Mouse (Mus musculus) c-Kit-positive CD71-positive TER-119-positive erythroid progenitor cells, embryonic 14.5 days (primary cell): Measurements from ENCODE around the gene Camk2g.
A peak's percentile ranks its signal among the peaks of the same experiment; 100 is the strongest.
"Not testable (repeated sequence)": the region's sequence is repeated elsewhere in the genome, so short reads cannot be mapped to it uniquely, and the experiment has no call there.

Experiments
- DNase-seq: peaks from one replicate; pipeline ENCODE4 v3.0.0-alpha.2; 2013; ENCODE audit warnings: low spot score

Camk2g gene

DNA sequence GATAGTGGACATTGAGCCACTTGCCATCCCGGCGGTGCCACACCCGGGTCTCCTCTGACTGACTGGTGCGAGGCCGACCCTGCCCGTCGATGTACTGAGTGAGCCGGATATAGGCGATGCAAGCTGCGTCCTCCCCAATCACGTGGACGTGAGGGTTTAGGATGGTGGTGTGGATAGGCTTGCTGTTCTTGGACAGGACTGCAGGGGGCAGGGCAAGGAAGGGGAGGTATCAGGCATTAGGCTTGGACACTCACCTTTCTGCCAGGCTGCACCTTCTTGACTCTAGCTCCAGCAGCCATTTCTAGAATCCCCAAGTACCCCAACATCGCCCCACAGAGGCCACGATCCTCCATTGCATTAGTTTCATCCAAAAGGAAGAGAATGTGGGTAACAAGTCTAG lies 56.6 kb downstream of the Camk2g start:
- peak; percentile 60 for DNase-seq

DNA sequence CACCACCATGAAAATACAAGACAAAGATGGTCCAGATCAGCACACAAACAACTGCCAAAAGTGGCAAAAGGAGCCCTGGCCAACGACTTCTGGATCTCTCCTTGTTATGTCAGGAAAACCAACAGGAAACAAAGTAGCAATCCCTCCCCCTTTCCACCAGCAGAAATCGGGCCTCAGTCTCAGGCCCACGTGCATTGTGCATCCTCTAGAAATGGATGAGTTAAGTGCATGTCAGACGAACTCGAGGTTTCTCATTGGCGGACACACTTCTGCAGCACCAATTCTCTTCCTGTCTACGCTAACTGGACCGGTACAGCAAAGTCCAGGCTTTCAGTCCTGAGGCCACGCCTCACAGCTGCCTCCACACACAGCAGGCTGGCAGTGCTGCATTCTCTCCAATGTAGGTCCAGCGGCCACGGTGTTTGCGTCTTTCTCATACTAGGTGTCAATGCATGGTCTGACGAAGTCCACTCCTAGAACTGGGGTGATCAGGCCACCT lies 57.9 kb downstream of the Camk2g start:
- no peak for DNase-seq

DNA sequence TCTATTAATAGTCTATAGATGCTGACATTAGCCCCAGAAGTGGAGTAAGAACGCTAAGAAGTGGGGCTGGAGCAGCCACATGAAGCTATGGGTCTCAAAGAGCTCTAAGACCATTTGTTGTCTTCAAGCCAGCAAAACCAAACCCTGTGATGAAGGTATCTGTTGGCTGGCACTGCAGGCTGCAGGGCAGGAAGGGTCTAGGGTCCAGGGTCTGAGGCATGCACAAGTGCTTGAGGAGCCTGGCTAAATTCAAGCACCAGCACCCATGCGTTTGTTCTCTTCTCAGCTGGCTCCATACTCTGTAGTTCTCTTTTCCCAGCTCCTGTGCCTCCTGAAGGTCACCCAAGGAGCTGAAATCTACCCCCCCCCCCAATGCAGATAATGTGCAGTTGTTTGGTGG lies 58.8 kb downstream of the Camk2g start:
- DNase-seq, result no peak

DNA sequence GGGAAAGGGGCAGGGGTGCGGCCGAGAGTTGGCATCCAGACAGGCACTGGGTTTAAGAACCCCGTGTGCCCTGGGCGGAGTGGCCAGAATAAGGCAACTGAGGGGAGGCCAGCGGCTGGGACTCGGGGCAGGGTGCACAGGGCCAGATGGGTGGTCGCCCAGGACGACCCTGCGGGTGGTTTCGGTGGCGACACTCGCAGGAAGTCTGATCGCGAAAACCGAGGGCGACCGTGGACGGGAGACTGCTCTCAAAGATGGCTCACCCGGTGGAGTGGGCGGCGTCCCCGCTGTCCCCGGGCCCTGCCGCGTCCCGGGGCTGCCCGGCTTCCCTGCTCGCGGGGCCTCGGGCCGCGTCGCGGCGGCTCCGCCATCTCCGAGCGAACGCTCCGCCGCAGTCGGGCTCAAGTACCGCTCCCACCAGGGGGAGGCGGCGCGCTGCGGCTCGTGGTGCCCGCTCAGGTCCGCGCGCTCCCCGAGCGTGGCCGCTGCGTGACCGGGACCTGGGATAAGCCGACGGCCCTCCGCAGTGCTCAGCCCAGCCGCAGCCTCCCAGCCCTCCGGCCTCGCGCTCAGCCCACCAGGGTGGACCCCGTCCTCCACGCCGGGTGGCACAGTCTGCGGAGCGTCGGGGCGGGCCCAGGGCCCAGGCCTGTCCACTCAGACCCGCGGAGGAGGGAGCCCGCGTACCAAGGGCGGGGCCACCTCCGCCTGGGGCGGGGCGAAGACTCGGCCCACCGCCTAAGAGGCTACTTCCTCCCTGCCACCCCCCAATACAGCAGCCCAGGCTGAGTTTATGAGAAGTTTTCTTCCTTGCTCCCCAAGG lies 59.7 kb downstream of the Camk2g start, which contains the start of gene Ndst2:
Ndst2 (minus strand) TSS at position 611 of the 823 bp plus-strand sequence.
- DNase-seq, result peak; percentile 83

DNA sequence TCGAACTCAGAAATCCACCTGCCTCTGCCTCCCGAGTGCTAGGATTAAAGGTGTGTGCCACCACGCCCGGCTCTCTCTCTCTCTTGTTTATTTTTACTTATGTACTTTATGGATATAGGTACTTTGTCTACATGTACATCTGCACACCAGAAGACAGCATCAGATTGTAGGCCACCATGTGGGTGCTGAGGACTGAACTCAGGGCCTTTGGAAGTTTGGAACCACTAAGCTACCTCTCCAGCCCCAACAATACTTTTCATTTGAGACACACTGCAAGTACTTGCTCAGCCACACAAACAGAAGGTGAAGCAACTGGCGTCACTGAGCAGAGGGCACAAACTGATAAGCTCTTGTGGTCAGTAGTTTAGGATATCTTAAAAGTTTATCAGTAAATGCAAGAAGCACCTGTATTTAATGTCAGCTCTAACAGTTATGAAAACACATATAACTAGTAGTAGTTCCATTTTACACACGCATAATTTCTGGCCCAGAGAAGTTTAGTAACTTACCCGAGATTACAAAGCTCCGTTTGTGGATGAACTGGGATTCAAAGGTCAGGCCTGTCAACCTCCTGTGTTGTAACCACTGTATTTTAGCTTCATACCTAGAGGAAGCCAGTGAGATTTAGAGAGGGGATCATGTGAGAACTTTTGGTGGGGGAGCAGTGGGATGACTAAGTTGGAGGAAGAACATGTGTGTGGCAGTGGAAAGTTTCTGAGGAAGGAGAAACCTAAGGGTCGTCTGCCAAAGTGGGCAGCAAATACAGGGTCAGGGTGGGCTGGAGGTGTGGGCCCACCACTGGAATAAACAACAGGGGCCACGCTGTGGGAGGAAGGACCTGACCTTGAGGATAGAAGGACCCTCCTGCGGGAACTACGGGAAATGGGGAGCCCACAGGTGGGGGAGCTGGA lies 60.6 kb downstream of the Camk2g start:
- DNase-seq, result peak; percentile 70

DNA sequence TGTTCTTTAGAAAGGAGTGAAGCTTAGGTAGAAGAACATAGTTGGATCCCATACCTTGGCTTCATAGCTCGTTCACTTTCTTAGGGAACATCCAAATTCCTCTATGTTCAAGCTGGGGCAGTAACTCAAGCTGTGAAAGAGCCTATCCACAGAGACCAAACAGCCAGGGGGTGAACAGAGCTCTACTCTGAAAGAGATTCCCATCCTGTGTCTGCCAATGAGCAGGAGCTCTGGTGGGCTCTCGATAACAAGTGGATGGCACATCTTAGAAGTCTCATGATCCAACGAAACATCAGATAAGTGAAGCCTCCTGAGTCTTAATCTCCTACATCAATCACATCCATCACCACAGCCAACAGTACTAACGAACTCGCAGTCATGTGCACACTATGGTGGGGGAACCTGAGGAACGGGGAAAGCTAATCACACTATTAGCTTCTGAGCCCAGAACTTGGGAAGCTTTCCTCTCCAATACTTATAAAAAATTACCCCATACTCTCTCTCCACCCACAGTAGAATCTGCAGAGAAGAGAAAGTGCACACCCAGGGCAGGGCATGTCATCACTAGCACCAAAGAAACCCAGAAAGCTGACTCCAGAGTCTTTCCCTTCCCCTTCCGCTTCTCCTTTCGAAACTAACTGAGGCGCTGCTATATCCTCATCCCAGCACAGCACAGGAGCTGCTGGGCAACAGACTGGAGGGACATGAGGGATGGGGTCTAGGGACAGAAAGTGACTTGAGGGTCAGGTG lies 62.9 kb downstream of the Camk2g start:
- DNase-seq, result no peak

DNA sequence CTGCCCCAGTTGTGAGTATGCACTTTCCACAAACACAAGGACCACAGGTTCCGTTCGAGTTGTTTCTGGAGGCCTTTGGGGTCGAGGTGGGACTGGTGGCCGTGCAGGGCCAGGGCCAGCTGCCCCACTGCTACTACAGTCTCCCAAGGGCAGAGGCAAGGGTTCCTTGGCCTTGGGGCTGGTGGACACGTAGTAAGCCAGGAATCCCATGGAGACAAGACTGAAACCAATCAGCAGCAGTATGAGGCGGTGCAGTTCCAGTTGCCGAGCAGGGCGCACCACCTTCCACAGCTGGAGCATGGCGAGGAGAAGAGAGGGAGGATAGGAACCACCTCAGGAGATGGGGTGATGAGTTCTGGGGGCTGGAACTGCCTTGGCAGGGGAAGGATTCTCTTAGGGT lies 64.0 kb downstream of the Camk2g start:
- DNase-seq, result no peak

DNA sequence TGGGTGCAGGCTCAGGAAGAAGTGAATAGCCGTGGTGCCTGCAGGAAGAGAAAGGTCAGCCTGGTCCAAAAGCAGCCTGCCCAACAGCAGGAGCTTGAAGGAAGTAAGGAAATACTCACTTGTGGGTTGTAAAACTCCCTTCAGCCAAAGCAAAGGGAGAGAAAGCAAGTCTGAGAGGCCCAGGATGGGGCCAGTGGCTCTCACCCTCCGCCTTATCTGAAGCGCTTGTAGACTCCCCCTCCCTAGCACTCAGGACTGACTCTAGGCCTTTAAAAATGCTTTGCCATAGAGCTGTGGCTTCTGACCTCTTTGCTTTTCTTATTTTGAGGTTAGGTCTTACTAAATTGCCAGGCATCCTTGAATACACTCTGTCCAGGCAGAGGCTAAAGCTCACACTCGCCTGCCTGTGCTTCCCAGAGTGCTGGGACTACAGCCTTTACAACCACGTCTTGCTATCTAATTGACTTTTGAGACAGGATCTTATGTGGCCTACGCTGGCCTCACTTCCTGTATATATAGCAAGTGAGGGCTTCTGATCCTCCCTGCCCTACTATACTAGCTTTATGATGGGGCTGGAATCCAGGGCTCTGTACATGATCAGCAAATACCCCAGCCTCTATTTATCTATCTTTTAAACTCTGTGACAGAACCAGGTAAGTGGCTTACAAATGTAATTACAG lies 68.1 kb downstream of the Camk2g start:
- peak; percentile 49 for DNase-seq

DNA sequence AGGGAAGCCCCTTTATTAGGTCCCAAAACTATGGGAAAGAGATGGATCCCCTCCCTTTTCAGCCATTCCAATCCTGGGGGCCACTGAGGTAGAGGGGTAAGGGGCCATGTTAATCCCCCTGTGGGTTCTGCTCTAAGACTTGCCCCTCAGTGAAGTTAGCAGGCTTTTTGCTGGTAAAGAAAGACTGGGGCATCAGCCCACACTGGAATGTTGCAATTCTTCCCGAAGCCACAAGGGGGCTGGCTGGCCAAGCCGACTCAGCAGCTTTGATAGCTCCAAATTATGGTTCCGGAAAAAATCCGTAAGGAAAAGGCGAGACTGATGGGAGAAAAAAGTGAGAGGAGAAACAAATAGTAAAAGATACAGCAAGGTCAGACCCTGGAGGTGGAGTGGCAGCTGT lies 69.8 kb downstream of the Camk2g start:
- no peak for DNase-seq

DNA sequence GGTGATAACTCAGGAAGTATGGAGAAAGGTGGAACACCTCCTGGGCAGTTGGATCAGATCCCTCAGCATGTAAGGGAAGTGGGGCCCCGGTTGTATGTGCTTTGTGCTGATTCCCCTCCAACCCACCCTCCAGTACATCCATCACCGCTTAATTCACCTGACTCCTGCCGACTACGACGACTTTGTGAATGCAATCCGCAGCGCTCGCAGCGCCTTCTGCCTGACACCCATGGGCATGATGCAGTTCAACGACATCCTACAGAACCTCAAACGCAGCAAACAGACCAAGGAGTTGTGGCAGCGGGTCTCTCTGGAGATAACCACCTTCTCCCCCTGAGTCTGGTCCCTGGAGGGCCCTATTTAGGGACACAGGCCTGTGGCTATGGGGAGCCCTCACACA lies 70.9 kb downstream of the Camk2g start:
- no peak for DNase-seq

DNA sequence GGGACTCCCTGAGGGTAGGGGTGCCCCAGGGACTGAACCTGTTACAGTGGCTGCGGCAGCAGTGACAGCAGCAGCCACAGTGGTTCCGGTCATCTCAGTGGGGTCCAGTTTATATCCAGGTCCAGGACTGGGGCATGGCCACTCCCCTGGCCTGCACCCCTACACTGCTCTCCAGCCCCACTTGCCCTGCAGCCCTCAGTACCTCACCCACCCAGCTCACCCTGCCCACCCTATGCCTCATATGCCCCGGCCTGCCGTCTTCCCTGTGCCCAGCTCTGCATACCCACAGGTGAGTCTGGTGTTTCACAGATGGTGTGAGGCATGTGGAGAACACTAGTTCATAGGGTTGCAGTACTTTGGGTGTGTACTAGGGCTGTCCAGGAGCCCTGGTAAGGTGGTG lies 72.5 kb downstream of the Camk2g start:
- no peak for DNase-seq

DNA sequence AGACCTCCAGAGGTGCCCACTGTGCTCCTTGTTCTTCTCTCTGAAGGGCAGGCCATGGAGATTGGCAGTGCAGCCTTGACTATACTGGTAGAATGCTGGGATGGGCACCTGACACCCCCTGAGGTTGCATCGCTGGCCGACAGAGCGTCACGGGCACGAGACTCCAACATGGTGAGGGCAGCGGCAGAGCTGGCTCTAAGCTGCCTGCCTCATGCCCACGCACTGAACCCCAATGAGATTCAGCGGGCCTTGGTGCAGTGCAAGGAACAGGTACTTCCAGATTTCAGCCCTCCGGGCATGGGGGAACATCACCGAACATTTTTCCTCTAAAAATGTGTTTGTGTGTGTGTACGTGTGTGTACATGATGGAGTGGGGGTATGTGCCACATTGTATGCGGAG lies 74.1 kb downstream of the Camk2g start:
- no peak for DNase-seq

DNA sequence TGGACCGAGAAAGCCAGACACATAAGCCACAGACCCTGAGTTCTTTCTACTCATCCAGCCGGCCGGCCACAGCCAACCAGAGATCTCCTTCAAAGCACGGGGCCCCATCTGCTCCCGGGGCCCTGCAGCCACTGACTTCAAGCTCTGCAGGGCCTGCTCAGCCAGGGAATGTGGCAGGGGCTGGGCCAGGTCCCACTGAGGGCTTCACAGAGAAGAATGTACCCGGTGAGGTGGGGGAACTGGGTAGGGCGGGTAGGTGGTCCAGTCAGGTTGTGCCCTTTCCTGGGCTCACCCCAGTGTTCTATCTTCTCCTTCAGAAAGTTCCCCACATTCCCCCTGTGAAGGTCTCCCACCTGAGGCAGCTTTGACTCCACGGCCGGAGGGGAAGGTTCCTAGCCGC lies 75.4 kb downstream of the Camk2g start:
- DNase-seq, result no peak

DNA sequence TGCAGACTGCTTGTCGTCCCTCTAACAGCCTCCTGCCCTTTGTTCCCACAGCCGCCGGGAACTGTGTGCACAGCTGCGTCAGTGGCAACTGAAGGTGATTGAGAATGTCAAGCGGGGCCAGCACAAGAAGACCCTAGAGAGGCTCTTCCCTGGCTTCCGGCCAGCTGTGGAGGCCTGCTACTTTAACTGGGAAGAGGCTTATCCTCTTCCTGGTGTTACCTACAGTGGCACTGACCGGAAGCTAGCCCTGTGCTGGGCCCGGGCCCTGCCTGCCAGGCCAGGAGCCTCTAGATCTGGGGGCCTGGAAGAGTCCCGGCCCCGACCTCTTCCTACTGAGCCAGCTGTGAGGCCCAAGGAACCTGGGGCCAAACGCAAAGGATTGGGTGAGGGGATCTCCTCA lies 80.1 kb downstream of the Camk2g start:
- no peak for DNase-seq

DNA sequence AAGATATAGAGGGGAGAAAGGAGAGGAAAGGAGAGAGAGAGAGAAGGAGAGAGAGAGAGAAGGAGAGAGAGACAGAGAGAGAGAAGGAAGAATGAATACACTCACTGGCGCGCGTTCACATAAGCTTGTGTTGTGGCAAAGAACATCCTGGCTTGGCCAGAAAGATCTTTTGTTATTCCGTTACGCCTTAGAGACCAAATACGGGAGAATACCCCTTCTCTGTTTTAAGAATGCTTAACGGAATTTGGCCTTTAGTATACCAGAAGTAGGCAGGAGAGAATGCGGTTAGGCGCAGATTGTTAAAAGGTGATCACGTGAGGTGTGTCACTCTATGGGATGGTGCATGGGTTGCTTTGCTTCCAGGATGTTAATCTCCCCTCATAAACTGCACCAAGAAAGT lies 85.6 kb downstream of the Camk2g start:
- DNase-seq, result no peak

DNA sequence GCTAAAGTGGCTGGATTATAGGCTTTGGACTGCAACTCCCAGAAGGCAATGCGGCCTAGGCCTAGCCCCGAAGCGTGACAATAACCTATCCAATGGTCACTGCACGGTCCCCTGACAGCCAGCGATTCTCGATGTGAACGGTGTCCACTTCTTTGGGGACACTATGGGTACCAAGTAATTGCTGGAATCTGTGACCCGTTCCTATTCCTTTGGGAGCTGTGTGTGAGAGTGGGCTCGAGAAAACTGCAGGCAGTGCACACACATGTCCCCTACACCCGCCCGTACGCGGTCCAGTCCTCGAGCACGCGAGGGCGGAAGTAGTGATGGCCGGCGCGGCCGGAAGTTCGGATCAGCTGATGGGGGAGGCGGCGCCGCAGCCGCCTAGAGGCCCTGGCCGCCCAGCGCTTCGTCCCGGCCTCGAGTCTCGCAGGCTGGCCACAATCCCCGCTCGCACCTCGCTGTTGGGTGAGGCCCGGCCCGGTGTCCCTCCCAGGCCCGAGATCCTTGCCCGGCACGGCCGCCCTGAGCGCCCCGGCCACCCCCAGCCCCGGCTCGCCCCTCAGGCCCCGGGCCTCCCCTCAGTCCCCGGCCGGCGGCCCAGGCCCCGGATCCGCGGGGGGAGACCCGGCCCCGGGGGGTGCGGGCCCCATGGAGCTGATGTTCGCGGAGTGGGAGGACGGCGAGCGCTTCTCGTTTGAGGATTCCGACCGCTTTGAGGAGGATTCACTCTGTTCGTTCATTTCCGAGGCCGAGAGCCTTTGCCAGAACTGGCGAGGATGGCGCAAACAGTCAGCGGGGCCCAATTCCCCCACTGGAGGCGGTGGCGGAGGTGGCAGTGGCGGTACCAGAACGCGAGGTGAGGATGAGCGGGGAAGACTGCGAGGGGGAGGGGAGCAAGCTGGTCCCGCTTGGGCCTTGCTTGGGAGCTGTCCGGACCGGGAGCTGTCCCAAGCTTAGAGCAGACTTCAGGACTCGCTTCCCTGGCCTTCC lies 86.4 kb downstream of the Camk2g start, which contains the start of gene Zswim8:
Zswim8 (plus strand) TSS at position 352 of the 990 bp plus-strand sequence.
- peak; percentile 78 for DNase-seq

DNA sequence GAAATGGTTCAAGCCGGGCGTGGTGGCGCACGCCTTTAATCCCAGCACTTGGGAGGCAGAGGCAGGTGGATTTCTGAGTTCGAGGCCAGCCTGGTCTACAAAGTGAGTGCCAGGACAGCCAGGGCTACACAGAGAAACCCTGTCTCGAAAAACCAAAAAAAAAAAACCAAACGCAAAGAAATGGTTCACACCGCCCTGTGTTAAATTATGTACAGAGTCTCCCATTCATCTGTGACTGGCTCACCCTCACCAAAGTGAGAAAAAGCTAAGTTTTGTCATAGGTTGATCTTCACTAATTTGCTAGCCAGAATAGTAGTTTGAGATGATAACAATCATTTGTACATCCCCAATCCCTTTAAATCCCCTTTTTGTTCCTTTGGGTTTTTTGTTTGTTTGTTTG lies 90.4 kb downstream of the Camk2g start:
- not testable (repeated sequence) for DNase-seq

DNA sequence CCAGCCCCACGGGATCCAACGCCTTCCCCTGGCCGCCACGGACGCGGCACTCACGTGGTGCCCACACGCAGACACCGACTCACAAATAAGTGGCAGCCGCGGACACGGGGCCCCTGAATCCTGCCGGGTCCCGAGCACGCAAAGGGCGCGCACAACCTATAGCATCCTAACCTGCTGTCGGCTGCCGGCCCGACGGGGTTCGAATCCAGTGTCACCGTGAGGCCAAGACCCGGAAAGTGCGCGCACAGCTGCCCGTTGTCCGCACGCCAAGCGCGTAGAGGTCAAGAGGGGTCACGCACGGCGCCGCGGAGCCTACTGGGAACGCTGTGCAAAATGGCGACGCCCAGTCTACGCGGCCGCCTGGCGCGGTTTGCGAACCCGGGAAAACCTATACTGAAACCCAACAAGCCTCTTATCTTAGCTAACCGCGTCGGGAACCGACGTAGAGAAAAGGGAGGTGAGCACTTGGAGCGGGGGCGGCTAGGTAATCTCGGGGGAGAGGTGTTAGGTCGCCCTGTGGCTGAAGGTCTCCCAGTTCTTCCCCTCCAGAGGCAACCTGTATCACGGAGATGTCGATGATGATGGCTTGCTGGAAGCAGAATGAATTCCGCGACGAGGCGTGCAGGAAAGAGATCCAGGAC lies 91.0 kb downstream of the Camk2g start, which contains the start of gene Chchd1:
Chchd1 (plus strand) TSS at position 266 of the 641 bp plus-strand sequence.
- peak; percentile 82 for DNase-seq

DNA sequence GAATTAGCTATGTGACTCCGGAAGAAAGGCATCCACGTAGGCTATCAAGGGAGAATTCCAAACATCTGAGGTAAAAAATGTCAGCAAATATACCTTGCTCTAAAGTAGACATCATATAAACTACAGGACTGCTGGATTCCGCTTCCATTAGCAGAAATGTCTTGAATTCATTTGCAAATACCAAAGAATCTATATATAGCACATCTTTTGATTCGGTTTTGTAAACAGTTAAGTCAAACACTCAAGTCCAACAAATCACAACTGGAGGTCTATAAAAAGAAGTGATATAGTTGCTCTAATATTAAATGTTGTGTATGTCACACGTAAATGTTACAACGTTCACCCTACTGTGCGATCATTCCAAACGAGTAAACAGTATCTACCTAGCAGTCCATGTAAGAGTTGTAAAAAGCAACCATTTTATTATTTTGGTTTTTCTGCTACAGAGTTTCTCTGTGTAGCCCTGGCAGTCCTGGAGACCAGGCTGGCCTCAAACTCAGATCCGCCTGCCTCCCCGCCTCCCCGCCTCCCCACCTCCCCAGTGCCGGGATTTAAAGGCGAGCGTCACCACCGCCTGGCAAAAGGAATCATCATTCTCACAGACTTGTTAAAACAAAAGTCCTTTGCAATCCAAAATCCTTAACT lies 91.7 kb downstream of the Camk2g start:
- DNase-seq, result no peak
